Mouse (Mus musculus): Measurements from ENCODE around the gene Mmrn2.

DNA sequence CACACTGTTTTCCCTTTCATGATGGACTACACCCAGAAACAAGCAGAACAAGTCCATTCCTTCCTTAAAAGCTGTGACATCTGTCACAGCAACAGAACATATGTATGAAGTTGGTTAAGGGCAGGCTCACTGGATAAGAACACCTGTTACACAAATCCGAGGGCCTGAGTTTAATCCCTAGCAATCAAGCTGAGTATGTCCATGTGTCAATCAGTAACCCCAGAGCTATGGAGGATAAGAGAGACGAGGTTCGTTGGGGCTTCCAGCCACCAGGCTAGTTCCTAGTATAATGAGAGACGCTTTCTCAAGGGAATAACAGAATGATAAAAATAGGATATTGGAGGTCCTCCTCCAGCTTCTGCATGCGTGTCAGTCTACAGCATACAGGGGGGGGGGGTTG is 42.2 kb downstream of the Mmrn2 start:
- no peak for TF ChIP-seq POLR2A (IDR thresholded peaks at IDR 0.05; ENCODE audit: insufficient read depth, low read depth, low read length)
- TF ChIP-seq CTCF (IDR thresholded peaks at IDR 0.05; ENCODE audit: insufficient read depth, low read depth, low read length), result no peak

Data from olfactory bulb, adult 2 months (tissue).